Mouse (Mus musculus) small intestine, adult 2 months (tissue): ENCODE measurements at regions not wholly inside any gene's neighbourhood (a gene's known extent, or its start where the extent isn't known, plus 50 kb on each side); places are given as distances from the start of the nearest gene placed in this dataset.

Experiments
- CTCF ChIP-seq: fragments of 200-500 bp; IDR thresholded peaks from 2 replicates; pipeline ENCODE4 v1.5.1; 2012; ENCODE audit warnings: low read depth, mild to moderate bottlenecking, control low read depth, inconsistent platforms, low read length, moderate library complexity, mixed read lengths; ENCODE audit not compliant: insufficient replicate concordance, insufficient read length; ENCODE audit errors: extremely low read depth
- POLR2A ChIP-seq: fragments of 200-500 bp; IDR thresholded peaks from 2 replicates; pipeline ENCODE4 v1.6.1; 2012; ENCODE audit warnings: low read depth, mild to moderate bottlenecking, control low read depth, inconsistent platforms, low read length, moderate library complexity

DNA sequence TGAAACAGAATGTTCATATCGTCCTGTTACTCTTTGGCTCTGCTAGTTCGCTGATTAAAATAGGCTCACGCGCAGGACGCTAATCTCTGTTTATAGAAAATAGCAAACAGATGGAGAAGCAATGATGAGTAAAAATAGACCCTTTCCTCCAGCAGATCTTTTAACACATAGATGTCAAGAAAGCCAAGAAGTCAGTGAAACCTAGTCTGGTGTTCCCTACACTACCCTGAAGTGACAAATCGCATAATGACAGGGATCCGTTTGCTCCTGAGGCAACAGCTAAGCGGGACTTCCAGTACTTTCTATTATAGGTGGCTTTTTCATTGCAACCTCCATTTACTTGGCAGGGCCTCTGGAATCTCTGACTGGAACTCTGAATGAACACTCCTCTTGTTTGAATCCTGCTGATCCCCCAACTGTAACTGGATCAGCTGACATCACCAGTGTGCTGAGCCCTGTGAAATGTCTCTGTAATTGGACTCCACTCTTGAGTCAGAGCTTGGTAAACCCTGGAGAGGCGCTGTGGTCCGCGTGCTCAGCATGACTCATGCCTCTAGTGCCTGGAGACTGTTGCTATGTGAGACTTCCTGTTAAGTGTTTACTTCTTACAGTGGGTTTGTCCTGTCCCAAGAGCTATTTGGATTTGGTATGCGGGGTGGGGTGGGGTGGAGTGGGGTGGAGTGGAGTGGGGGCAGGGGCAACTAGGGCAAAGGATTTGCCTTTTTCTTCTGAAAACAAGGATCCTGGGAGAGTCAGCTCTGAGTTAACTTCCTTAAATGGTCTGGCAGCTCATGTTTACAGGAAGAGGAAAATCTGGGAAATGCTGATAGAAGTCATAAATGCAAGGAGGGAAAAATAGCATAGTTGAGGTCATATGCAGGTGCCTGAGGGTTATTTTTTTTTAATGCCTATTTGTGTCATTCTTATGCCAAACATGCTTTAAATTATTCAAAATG, 162.4 kb upstream of the Akr1e1 start:
- TF ChIP-seq CTCF, result no peak
- no peak for TF ChIP-seq POLR2A
